Mouse (Mus musculus): ENCODE data around the gene Stat5a. TPM values are rescaled to one million over a fixed set of nuclear protein-coding genes. Genes with fewer than 3 reads are reported as not detected.

Gene Stat5a
- total RNA-seq, 4 experiments from 2014 or later, result 16.5 to 26.5 (median 21.6) TPM

DNA sequence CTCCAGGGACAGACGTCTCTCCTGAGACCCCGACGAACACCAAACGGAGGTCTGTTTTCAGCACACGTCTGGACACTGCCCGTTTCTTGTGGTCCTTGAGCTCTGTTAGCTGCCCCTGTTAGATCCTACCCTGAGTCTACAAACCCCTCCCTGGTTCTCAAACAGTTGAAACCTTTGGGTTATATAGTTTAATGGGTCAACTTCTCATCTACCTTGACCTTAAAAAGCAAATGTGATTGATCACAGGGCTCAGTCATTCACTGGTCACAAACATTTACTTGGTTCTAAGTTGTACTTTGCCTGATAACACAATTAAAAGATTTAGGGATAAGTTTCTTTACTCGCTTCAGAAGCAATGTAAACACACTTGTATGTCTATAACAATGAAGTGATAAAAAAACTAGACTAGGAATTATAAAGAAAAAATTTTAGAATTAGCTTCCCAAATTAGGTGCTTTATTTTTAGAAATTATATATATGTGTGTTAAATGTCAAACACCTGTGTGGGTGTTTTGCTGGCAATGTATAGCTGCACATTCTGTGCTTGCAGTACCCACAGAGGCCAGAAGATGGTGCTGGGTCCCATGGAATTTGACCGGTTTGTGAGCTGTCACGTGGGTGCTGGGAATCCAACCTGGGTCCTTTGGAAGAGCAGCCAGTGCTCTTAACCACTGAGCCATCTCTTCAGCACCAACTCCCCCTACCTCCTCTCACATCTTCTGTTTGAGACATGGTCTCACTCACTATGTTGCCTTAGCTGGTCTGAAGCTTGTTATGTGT lies 22.0 kb upstream of the Stat5a start:
- DNase-seq (ENCODE audit: low spot score), result no peak

GRCm38 (mm10) chr11:100838894-100839293 lies 20.3 kb upstream of the Stat5a start:
- DNase-seq (ENCODE audit: low spot score), result no peak

DNA sequence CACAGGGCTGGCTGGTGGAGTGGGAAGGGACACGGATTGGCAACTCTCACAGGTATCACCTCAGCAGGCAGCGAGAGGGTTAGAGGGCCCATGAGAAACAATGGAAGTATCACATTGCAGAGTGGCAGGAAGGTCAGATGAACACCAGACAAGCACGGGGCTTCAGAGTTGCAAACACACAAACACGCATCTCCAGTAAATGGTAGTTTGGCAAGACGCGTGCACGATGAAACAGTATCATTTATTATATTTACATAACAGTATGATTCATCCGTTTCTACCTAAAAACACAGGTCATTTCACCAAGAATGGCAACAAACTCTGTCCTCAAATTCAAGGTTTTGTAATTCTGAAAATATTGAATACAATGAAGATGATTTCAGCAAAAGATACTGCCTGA lies 19.6 kb upstream of the Stat5a start:
- no peak for DNase-seq (ENCODE audit: low spot score)

- DNase-seq (ENCODE audit: low spot score), result no peak
These were observed 18.3 kb upstream of the Stat5a start for GRCm38 (mm10) chr11:100840866-100841265.

DNA sequence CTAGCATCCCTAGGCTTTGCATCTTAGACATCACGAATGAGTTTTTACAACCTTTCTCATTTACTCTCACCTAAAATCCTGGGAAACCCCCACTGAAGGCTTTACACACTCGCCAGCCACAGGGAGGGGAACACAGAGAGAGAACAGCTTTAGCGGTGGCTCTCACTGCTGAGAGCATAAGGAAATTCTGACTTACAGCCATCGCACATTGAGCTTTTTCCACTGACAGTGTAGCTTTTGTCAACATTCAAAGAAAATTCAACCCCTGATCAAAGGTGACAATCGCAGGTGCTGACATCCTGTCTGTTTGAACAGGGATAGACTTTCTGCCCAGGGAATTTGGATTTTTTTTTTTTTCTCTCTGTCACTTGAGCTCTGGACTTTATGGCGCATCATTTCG lies 17.1 kb upstream of the Stat5a start:
- no peak for DNase-seq (ENCODE audit: low spot score)

DNA sequence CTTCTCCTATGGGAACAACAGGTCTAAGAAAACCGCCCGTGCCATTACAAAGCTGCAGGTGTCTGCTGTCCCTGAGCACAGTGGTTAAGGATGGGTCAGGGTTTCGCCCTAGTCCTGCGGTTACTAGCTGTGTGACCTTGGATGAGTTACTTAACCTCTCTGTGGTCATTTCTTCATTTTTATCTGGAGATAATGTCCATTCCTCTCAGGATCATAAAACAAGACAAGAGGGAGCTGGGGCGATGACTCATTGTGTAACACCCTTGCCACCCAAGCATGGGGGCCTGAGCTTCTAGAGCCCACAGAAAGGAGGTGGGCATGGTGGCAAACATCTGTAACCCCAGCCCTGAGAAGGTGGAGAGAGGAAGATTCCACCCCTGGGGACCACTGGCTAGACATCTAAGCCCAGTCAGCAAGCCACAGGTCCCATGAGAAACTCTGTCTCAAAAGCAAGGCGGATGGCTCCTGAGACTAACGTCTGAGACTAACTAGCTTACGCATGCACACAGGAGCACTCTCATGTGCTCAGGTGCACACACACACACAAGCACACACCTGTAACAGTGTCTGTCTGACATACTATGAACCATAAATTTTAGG lies 16.0 kb upstream of the Stat5a start:
- no peak for DNase-seq (ENCODE audit: low spot score)

DNA sequence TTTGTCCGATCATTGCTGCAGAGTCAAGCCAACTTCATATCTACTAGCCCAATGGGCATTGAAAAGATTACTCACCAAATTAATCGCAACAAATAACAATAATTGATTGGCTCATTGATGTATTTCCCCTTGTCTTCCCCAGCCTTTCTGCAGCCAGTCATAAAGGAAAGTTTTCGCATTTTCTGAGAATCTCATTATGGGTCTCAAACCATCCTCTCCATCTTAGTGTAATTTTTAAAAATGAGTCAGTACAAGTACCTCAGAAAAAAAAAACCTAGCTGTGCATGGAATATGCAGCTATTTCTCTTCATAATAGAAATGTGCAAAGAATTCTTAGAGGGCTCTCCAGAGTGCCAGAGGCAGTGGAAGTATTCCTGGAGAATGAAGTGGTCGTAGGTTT lies 15.0 kb upstream of the Stat5a start:
- no peak for DNase-seq (ENCODE audit: low spot score)

DNA sequence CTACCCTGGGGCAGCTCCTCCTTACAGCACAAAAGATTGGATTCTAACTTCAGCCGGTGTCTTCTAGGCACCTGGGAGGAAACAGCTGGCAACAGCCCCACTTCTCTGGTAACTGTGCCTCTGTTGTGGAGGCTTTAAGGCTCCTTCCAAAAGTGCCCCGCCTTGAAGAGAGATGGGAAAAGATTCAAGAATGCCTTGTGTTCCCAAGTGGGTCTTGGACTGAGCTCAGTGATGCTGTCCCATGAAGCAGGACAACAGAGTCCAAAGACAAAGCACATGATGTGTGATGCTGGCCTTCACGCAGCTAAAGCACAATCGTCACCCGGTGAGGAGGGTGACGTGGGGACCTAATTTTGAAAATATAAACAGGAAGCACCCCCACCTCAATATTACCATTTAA lies 13.4 kb upstream of the Stat5a start:
- DNase-seq (ENCODE audit: low spot score), result no peak

- no peak for DNase-seq (ENCODE audit: low spot score)
These were observed 11.6 kb upstream of the Stat5a start for GRCm38 (mm10) chr11:100847572-100847971.

GRCm38 (mm10) chr11:100848080-100848479 lies 11.1 kb upstream of the Stat5a start:
- no peak for DNase-seq (ENCODE audit: low spot score)

GRCm38 (mm10) chr11:100848789-100849379 lies 10.3 kb upstream of the Stat5a start:
- no peak for DNase-seq (ENCODE audit: low spot score)

DNA sequence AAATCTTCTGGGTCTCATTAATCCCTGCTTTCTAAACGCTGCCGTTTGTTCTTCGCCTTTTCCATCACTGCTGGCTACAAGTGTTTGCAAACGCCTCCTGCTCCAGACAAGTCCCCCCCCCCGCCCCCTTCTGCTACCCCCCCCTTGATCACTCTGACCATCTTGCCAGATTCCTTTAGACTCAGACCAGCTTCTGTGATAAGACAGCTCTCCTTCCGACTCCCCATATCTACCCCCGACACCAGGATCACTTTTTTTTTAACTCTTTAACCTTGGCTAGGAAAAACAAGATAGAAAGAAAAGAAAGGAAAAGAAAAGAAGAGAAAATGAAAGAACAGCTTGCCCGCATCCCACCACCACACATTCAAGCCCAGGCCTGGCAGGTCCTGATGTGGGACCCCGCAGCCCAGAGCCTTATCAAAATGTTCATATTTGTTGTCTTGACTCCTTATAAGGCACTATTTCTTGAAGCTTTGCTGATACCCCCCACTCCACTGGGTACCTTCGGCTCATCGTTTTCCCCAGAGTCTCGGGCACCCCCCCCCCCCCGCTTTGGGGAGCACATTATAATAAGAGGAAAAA lies 9.6 kb upstream of the Stat5a start:
- DNase-seq (ENCODE audit: low spot score), result no peak

- no peak for DNase-seq (ENCODE audit: low spot score)
These were observed 8.9 kb upstream of the Stat5a start, which contains the start of gene Stat5b for GRCm38 (mm10) chr11:100850038-100850777. Gene Stat5b (minus strand): TSS chr11:100850724.

GRCm38 (mm10) chr11:100850778-100851528 lies 8.2 kb upstream of the Stat5a start:
- no peak for DNase-seq (ENCODE audit: low spot score)

- DNase-seq (ENCODE audit: low spot score), result no peak
These were observed 7.1 kb upstream of the Stat5a start for GRCm38 (mm10) chr11:100852088-100852487.

- DNase-seq (ENCODE audit: low spot score), result no peak
These were observed 6.1 kb upstream of the Stat5a start for GRCm38 (mm10) chr11:100853018-100853417.

DNA sequence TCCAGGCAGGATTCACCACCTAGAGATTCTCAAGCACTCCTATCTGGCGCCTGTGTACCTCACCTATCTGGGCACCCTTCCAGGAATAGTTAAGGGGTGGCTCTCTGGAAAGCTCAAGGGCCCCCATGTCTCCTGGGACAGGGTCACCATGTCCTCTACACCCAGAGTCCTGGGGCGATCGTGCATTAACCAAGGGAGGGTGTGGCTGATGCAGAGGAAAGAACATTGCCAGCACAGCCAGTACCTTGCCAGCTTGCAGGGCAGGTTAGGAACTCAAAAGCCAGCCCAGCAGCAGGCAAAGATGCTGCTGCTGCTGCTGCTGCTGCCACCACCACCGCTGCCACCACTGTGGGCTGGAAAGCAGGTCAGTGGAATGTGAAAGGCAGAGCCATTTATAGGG lies 4.9 kb upstream of the Stat5a start:
- DNase-seq (ENCODE audit: low spot score), result no peak

- DNase-seq (ENCODE audit: low spot score), result no peak
These were observed 4.0 kb upstream of the Stat5a start for GRCm38 (mm10) chr11:100855178-100855577.

GRCm38 (mm10) chr11:100857960-100858359 lies 1.2 kb upstream of the Stat5a start:
- DNase-seq (ENCODE audit: low spot score), result no peak

GRCm38 (mm10) chr11:100859579-100860075 lies 476 bp downstream of the Stat5a start:
- DNase-seq (ENCODE audit: low spot score), result no peak

All from heart, adult 8-10 months (tissue).